Mouse (Mus musculus) erythroblast, embryonic 14.5 days (primary cell): Measurements from ENCODE around the gene Ubc.

Experiments
- GATA1 ChIP-seq: IDR thresholded peaks from 2 replicates; pipeline ENCODE4 v1.6.1; 2012; ENCODE audit warnings: low read length, inconsistent platforms, mixed read lengths
- TAL1 ChIP-seq: IDR thresholded peaks from 3 replicates; pipeline ENCODE4 v1.6.1; 2012; ENCODE audit warnings: low read length, inconsistent platforms, mixed read lengths

- TF ChIP-seq GATA1 (no peak), TAL1 (no peak)
Measured at GRCm38 (mm10) chr5:125377214-125377613, 12.8 kb downstream of the Ubc start.
